Comparison of ENCODE assay signal across 8 mouse cellular contexts in genomic region chr2:163658941-163659340, GRCm38 (mm10). TPM values are rescaled to one million over a fixed set of nuclear protein-coding genes. Genes with fewer than 3 reads are reported as not detected.
DNase-seq lines count a peak whose midpoint lies in the region; ATAC-seq and TF ChIP-seq lines count a peak whose summit lies in the region.

No protein-coding gene starts in this region.

- peaks cover 15% of the 10 kb centered on the region for H3K4me1 ChIP-seq in cortical plate, adult 2 months (ENCODE audit: control insufficient read depth, insufficient read depth, low read length)
- H3K4me1 ChIP-seq in heart, embryonic 16.5 days (ENCODE audit: control insufficient read depth, insufficient read depth, low read length), result peaks cover 36% of the 10 kb centered on the region
- peaks cover 23% of the 10 kb centered on the region for H3K4me1 ChIP-seq in limb, embryonic 10.5 days
- H3K4me1 ChIP-seq in midbrain, embryonic 16.5 days (ENCODE audit: control insufficient read depth, insufficient read depth, low read length), result peaks cover 23% of the 10 kb centered on the region

- no peak for DNase-seq in left cerebral cortex, adult 2 months (ENCODE audit: extremely low spot score in 1 of 2, low spot score in 2 of 2)
- no peak for DNase-seq in left cerebral cortex, postnatal 14 days (ENCODE audit: low spot score in 2 of 2)
- DNase-seq in limb, embryonic 10.5 days (ENCODE audit: low spot score), result peak; percentile 44
- no peak for DNase-seq in frontal cortex, adult 2 months (ENCODE audit: extremely low spot score in 1 of 2, low spot score in 1 of 2)
- DNase-seq in spleen, postnatal 36 days (ENCODE audit: low spot score in 2 of 2), result no peak

- intact Hi-C loops in left cerebral cortex, adult 2 months (cut with DNase I), result loop anchor here (1.0 kb wide), 1 partner anchor 60 kb away; no protein-coding TSS in a partner anchor
- intact Hi-C loops in left cerebral cortex, postnatal 14 days (cut with DNase I), result loop anchor here (2.0 to 5.0 kb wide), 2 partner anchors 38 to 60 kb away; no protein-coding TSS in a partner anchor

- H3K36me3 ChIP-seq in heart, embryonic 16.5 days (ENCODE audit: control insufficient read depth, insufficient read depth), result no peaks in the 10 kb centered on the region
- H3K36me3 ChIP-seq in limb, embryonic 10.5 days, result peaks cover 6% of the 10 kb centered on the region
- H3K36me3 ChIP-seq in midbrain, embryonic 16.5 days (ENCODE audit: control insufficient read depth, insufficient read depth, low read length), result no peaks in the 10 kb centered on the region

- no peaks in the 10 kb centered on the region for H3K27me3 ChIP-seq in heart, embryonic 16.5 days (ENCODE audit: control insufficient read depth, insufficient read depth, low read length)
- H3K27me3 ChIP-seq in limb, embryonic 10.5 days (ENCODE audit: low read depth, poor library complexity, severe bottlenecking), result no peaks in the 10 kb centered on the region
- no peaks in the 10 kb centered on the region for H3K27me3 ChIP-seq in midbrain, embryonic 16.5 days (ENCODE audit: control insufficient read depth, insufficient read depth, low read depth, low read length)

- no peak for TF ChIP-seq POLR2A in cortical plate, adult 2 months (IDR thresholded peaks at IDR 0.05; ENCODE audit: extremely low read depth, insufficient read depth, low read length)

- TF ChIP-seq CTCF in left cerebral cortex, adult 2 months (IDR thresholded peaks at IDR 0.05), result no peak
- TF ChIP-seq CTCF in cortical plate, adult 2 months (IDR thresholded peaks at IDR 0.05; ENCODE audit: extremely low read depth, insufficient read depth, low read length), result no peak

- under 1% methylated on average over 8 of the region's 8 CpGs for WGBS in heart, embryonic 16.5 days
- 2% methylated on average over 8 of the region's 8 CpGs for WGBS in limb, embryonic 10.5 days
- WGBS in midbrain, embryonic 16.5 days, result under 1% methylated on average over 8 of the region's 8 CpGs

- H3K4me2 ChIP-seq in heart, embryonic 16.5 days (ENCODE audit: low read depth, low read length), result peak overlapping the region; percentile 72
- peak overlapping the region; percentile 75 for H3K4me2 ChIP-seq in midbrain, embryonic 16.5 days (ENCODE audit: low read length)

- no peak for ATAC-seq in heart, embryonic 16.5 days (replicated peaks; ENCODE audit: extremely low read depth, insufficient read depth, low FRiP score)
- ATAC-seq in midbrain, embryonic 16.5 days, result no peak

- H3K27ac ChIP-seq in left cerebral cortex, adult 2 months, result peak overlapping the region; percentile 92
- peak overlapping the region; percentile 60 for H3K27ac ChIP-seq in cortical plate, adult 2 months (ENCODE audit: insufficient read depth, low read length)
- H3K27ac ChIP-seq in heart, embryonic 16.5 days (ENCODE audit: low read length), result peak overlapping the region; percentile 79
- peak overlapping the region; percentile 94 for H3K27ac ChIP-seq in limb, embryonic 10.5 days
- H3K27ac ChIP-seq in midbrain, embryonic 16.5 days (ENCODE audit: low read length), result peak overlapping the region; percentile 83; the same call in 1 of the 2 replicates

- peak overlapping the region; percentile 68 for H3K4me3 ChIP-seq in left cerebral cortex, adult 2 months
- H3K4me3 ChIP-seq in cortical plate, adult 2 months (ENCODE audit: insufficient read depth, low read length), result peak overlapping the region; percentile 68
- peak overlapping the region; percentile 72 for H3K4me3 ChIP-seq in heart, embryonic 16.5 days (ENCODE audit: low read length)
- peak overlapping the region; percentile 74 for H3K4me3 ChIP-seq in limb, embryonic 10.5 days
- H3K4me3 ChIP-seq in midbrain, embryonic 16.5 days (ENCODE audit: low read depth, low read length), result peak overlapping the region; percentile 96

- H3K9me3 ChIP-seq in heart, embryonic 16.5 days (replicated peaks; ENCODE audit: control insufficient read depth, low read length), result no peaks in the 10 kb centered on the region
- H3K9me3 ChIP-seq in limb, embryonic 10.5 days (replicated peaks), result no peaks in the 10 kb centered on the region
- no peaks in the 10 kb centered on the region for H3K9me3 ChIP-seq in midbrain, embryonic 16.5 days (replicated peaks; ENCODE audit: control insufficient read depth, low read length, poor library complexity, severe bottlenecking)

- peak overlapping the region; percentile 83 for H3K9ac ChIP-seq in heart, embryonic 16.5 days (ENCODE audit: low read length)
- H3K9ac ChIP-seq in midbrain, embryonic 16.5 days (ENCODE audit: low read depth, low read length), result peak overlapping the region; percentile 89

RNA-seq across cellular contexts. Expression of gene Pkig, which starts 0.8 kb away (rescaled TPM):
- 100 to 1,000 TPM; 126 to 129 TPM for total RNA-seq in left cerebral cortex, adult 2 months (2021)
- total RNA-seq in left cerebral cortex, postnatal 14 days (2021), result 100 to 1,000 TPM; 101 to 114 TPM
- polyA plus RNA-seq in cortical plate, adult 2 months (2012; rRNA removed), result 143 and 146 TPM in 2 replicates
- polyA plus RNA-seq in heart, embryonic 16.5 days (2015; fragmentation: Nextera tagmentation; extraction: Ambion mirVana), result 374 and 420 TPM in 2 replicates
- polyA plus RNA-seq in limb, embryonic 10.5 days (2016; fragmentation: Nextera tagmentation; extraction: Ambion mirVana), result 191 and 204 TPM in 2 replicates
- 134 TPM in 2 replicates for polyA plus RNA-seq in midbrain, embryonic 16.5 days (2015; fragmentation: Nextera tagmentation; extraction: Ambion mirVana)
- 194 and 214 TPM in 2 replicates for polyA plus RNA-seq in frontal cortex, adult 2 months (2012; rRNA removed)

RNA-seq across cellular contexts. Expression of gene Serinc3, which starts 14.0 kb away (rescaled TPM):
- total RNA-seq in left cerebral cortex, adult 2 months (2021), result 100 to 1,000 TPM; 213 to 234 TPM
- 100 to 1,000 TPM; 221 to 248 TPM for total RNA-seq in left cerebral cortex, postnatal 14 days (2021)
- polyA plus RNA-seq in cortical plate, adult 2 months (2012; rRNA removed), result 209 and 210 TPM in 2 replicates
- polyA plus RNA-seq in heart, embryonic 16.5 days (2015; fragmentation: Nextera tagmentation; extraction: Ambion mirVana), result 56.1 and 71.3 TPM in 2 replicates
- polyA plus RNA-seq in limb, embryonic 10.5 days (2016; fragmentation: Nextera tagmentation; extraction: Ambion mirVana), result 17.3 and 20.4 TPM in 2 replicates
- 35.6 and 36.4 TPM in 2 replicates for polyA plus RNA-seq in midbrain, embryonic 16.5 days (2015; fragmentation: Nextera tagmentation; extraction: Ambion mirVana)
- 167 and 199 TPM in 2 replicates for polyA plus RNA-seq in frontal cortex, adult 2 months (2012; rRNA removed)

RNA-seq across cellular contexts. Expression of gene Ttpal, which starts 56.8 kb away (rescaled TPM):
- 10 to 100 TPM; 69.9 to 81.2 TPM for total RNA-seq in left cerebral cortex, adult 2 months (2021)
- 10 to 100 TPM; 66.7 to 70.6 TPM for total RNA-seq in left cerebral cortex, postnatal 14 days (2021)
- polyA plus RNA-seq in cortical plate, adult 2 months (2012; rRNA removed), result 45.8 and 49.3 TPM in 2 replicates
- 18.6 and 19.0 TPM in 2 replicates for polyA plus RNA-seq in heart, embryonic 16.5 days (2015; fragmentation: Nextera tagmentation; extraction: Ambion mirVana)
- polyA plus RNA-seq in limb, embryonic 10.5 days (2016; fragmentation: Nextera tagmentation; extraction: Ambion mirVana), result 29.5 and 37.4 TPM in 2 replicates
- polyA plus RNA-seq in midbrain, embryonic 16.5 days (2015; fragmentation: Nextera tagmentation; extraction: Ambion mirVana), result 43.7 and 48.7 TPM in 2 replicates
- 44.2 and 47.2 TPM in 2 replicates for polyA plus RNA-seq in frontal cortex, adult 2 months (2012; rRNA removed)
